Mouse (Mus musculus) G1E (cell line): ENCODE results near the gene Relt. TPM values are rescaled to one million over a fixed set of nuclear protein-coding genes. Genes with fewer than 3 reads are reported as not detected.

Experiments used
- ATAC-seq: 2 replicates; pipeline ENCODE4 v1.8.0; 2016; ENCODE audit warnings: mild to moderate bottlenecking; ENCODE audit not compliant: insufficient number of reproducible peaks, poor library complexity, low FRiP score, severe bottlenecking; ENCODE audit errors: extremely low read depth
- DNase-seq: peaks from one replicate; pipeline ENCODE4 v3.0.0; 2012; ENCODE audit warnings: low spot score
- H3K27me3 ChIP-seq: 2 replicates; pipeline ENCODE4 v1.6.1; 2012; ENCODE audit warnings: mild to moderate bottlenecking, low read length, inconsistent platforms; ENCODE audit not compliant: insufficient read depth
- H3K36me3 ChIP-seq: replicated peaks from 2 replicates; pipeline ENCODE3; 2012; ENCODE audit warnings: mild to moderate bottlenecking, inconsistent platforms
- H3K4me1 ChIP-seq: 2 replicates; pipeline ENCODE4 v1.6.1; 2012; ENCODE audit warnings: low read depth, low read length, inconsistent platforms, mixed read lengths; ENCODE audit not compliant: insufficient read depth
- H3K4me3 ChIP-seq: 2 replicates; pipeline ENCODE4 v1.5.1; 2012; ENCODE audit warnings: low read depth, mild to moderate bottlenecking, inconsistent platforms, low read length, moderate library complexity, mixed read lengths
- H3K9me3 ChIP-seq: replicated peaks from 2 replicates; pipeline ENCODE4 v1.6.1; 2012; ENCODE audit warnings: inconsistent platforms
- CTCF ChIP-seq: IDR thresholded peaks from 2 replicates; pipeline ENCODE4 v1.5.1; 2012; ENCODE audit warnings: low read depth, low read length, inconsistent platforms, mixed read lengths
- GATA1 ChIP-seq: IDR thresholded peaks from 2 replicates; pipeline ENCODE4 v1.6.1; 2012; ENCODE audit warnings: borderline replicate concordance, low read length, inconsistent platforms, mixed read lengths
- GATA2 ChIP-seq: IDR thresholded peaks from 2 replicates; pipeline ENCODE4 v1.6.1; 2012; ENCODE audit warnings: low read depth, low read length, inconsistent platforms, borderline replicate concordance
- POLR2AphosphoS5 ChIP-seq: IDR thresholded peaks from 2 replicates; pipeline ENCODE4 v1.6.1; 2012; ENCODE audit warnings: low read depth, low read length, inconsistent platforms; ENCODE audit not compliant: insufficient replicate concordance
- TAL1 ChIP-seq: conservative IDR thresholded peaks from 2 replicates; pipeline ENCODE4 v1.6.1; 2012; ENCODE audit warnings: low read depth, low read length, inconsistent platforms, mixed read lengths
- polyA plus RNA-seq: library from polyadenylated mRNA; stranded (reverse); fragments of >175 nt; gene quantifications from 2 replicates; pipeline ENCODE4 v1.2.3, GENCODE M21; 2012
- total RNA-seq, 2 experiments: library from RNA; stranded (forward) in 1 of 2; stranded (reverse) in 1 of 2; fragments of 200-1000 nt in 1 of 2; fragments of >200 nt in 1 of 2; fragmentation: Nextera tagmentation in 1 of 2; gene quantifications; 2 replicates each; pipeline ENCODE4 v1.2.3; 2014 to 2017

Gene Relt
- total and polyA plus RNA-seq, 3 experiments = 15.4 to 75.9 (median 25.5) TPM

- TF ChIP-seq POLR2AphosphoS5 (no peak), GATA2 (no peak), TAL1 (no peak), CTCF (no peak), GATA1 (no peak)
- no peak for ATAC-seq
- Histone ChIP-seq H3K4me1 (peaks cover 16% of the 10 kb centered on the region), H3K36me3 (no peaks in the 10 kb centered on the region), H3K9me3 (no peaks in the 10 kb centered on the region), H3K4me3 (no peak overlapping the region), H3K27me3 (peaks cover 35% of the 10 kb centered on the region)
- no peak for DNase-seq
Observed at GRCm38 (mm10) chr7:100869877-100870629, 6.8 kb upstream of the Relt start.

DNA sequence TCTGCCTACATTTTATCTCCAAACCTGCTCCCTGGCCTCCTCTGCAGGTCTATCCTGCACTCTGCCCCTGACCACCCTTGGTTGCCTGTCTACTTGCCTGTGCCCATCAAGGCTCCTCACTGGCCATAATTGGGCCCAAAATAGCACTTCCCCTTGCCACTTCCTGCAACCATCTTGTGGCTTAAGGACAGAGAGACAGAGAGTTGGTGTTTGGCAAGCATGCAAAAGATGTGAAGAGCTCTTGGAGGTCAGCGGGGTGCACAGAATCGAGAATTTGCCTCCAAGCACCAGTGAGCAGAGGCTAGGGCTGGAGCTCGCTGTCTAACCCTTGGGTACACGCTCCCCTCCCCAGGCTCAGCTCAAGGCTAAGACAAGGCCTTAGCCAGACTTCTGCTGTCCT, 5.3 kb upstream of the Relt start:
- Histone ChIP-seq H3K27me3 (peaks cover 32% of the 10 kb centered on the region), H3K4me3 (no peak overlapping the region), H3K4me1 (peaks cover 18% of the 10 kb centered on the region), H3K9me3 (no peaks in the 10 kb centered on the region), H3K36me3 (no peaks in the 10 kb centered on the region)
- ATAC-seq (no peak), DNase-seq (no peak)
- TF ChIP-seq POLR2AphosphoS5 = no peak
- TF ChIP-seq TAL1 = no peak
- TF ChIP-seq GATA2 = no peak
- TF ChIP-seq GATA1 = no peak
- no peak for TF ChIP-seq CTCF

GRCm38 (mm10) chr7:100867561-100867960, 4.3 kb upstream of the Relt start:
- peaks cover 18% of the 10 kb centered on the region for H3K4me1 ChIP-seq
- ATAC-seq (no peak), DNase-seq (no peak)
- no peaks in the 10 kb centered on the region for H3K9me3 ChIP-seq
- TF ChIP-seq CTCF (no peak), TAL1 (no peak), GATA1 (no peak), POLR2AphosphoS5 (no peak), GATA2 (no peak)
- H3K27me3 ChIP-seq = peaks cover 23% of the 10 kb centered on the region
- H3K36me3 ChIP-seq = no peaks in the 10 kb centered on the region
- no peak overlapping the region for H3K4me3 ChIP-seq

DNA sequence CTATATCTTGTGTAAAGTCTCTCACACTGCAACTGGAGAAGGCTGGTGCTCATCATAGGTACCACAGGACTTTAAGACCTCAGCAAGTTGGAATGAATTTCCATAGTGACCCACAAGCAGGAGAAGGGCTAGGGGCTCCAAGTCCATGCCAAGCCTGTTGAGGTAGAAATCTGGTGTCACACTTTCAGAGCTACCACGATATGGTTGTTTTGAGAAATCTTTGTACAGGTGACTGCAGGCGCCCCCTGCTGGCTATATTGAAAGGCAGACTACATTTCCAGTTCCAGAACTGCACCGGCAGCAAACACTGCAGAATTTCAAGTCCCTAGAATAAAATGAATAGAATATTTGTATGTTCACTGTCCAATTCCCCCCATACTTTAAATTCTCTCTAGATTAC, 3.4 kb upstream of the Relt start:
- ATAC-seq = no peak

DNA sequence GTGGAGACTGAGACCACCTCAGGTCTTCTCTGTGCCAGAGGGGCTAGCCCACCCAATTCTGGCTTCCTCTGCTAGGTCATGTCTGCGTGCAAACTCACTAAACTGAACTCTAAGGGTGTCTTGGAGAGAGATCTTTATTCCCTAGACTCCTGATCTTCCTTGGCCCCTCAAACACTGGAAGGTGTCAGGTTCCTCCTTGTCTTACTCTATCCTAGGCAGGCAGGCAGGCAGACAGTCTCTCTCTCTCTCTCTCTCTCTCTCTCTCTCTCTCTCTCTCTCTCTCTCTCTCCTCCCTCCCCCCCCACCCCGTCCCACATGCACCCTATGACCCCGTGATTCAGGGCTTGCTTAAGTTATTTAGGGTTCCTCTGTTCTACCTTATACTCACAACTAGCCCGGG, 893 bp downstream of the Relt start:
- DNase-seq (peak; percentile 59), ATAC-seq (no peak)
- H3K36me3 ChIP-seq = peaks cover 48% of the 10 kb centered on the region
- H3K4me3 ChIP-seq = peak overlapping the region; percentile 95
- H3K27me3 ChIP-seq = no peaks in the 10 kb centered on the region
- H3K4me1 ChIP-seq = peaks cover 55% of the 10 kb centered on the region
- no peaks in the 10 kb centered on the region for H3K9me3 ChIP-seq
- TF ChIP-seq CTCF = no peak
- TF ChIP-seq TAL1 = no peak

More for the DNA sequence above, 3.4 kb upstream of the Relt start:
- H3K36me3 ChIP-seq = peaks cover 5% of the 10 kb centered on the region
- H3K27me3 ChIP-seq = peaks cover 15% of the 10 kb centered on the region
- TF ChIP-seq GATA1 = no peak
- no peak for TF ChIP-seq GATA2
- peak; percentile 55 for TF ChIP-seq CTCF
- peak; percentile 34 for DNase-seq
- no peak overlapping the region for H3K4me3 ChIP-seq
- H3K4me1 ChIP-seq = peaks cover 25% of the 10 kb centered on the region
- no peaks in the 10 kb centered on the region for H3K9me3 ChIP-seq

DNA sequence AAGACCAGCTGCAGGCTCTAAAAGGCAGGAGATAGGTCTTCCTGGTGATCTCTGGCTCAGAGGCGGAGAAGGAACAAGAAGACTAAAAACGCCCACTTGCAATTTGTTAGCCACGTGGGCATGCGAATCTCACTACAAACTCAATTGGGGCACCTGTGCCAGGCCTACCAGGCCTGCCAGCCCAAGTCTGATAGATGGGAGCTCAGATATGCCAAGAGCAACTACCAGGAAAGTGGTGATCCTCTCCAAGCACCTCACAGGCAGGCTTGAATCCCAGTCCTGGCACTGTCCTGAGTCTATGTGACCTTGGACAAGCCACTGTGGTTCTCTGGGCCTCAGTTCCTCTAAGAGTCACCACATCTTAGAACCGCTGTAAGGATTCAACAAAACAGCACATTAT, 2.0 kb downstream of the Relt start:
- peaks cover 63% of the 10 kb centered on the region for H3K4me1 ChIP-seq

More for the DNA sequence above, 2.0 kb downstream of the Relt start:
- DNase-seq = no peak
- no peak for ATAC-seq
- Histone ChIP-seq H3K9me3 (no peaks in the 10 kb centered on the region), H3K36me3 (peaks cover 56% of the 10 kb centered on the region), H3K4me3 (peak overlapping the region; percentile 95), H3K27me3 (no peaks in the 10 kb centered on the region)
- TF ChIP-seq TAL1 (no peak), GATA1 (no peak), POLR2AphosphoS5 (no peak), GATA2 (no peak), CTCF (no peak)
